Mouse (Mus musculus) hindbrain, embryonic 12.5 days (tissue): ENCODE data around the gene Lrrc20. TPM values are rescaled to one million over a fixed set of nuclear protein-coding genes. Genes with fewer than 3 reads are reported as not detected.

Experiments used
- ATAC-seq: fragments of 200-750 bp; cut with Nextera tagmentation; 2 replicates; pipeline ENCODE4 v1.8.0; 2017; ENCODE audit warnings: moderate TSS enrichment; ENCODE audit not compliant: low FRiP score
- H3K27ac ChIP-seq: fragments of 300-500 bp; sonication (generic); 2 replicates; pipeline ENCODE4 v1.5.1; 2016; ENCODE audit warnings: mild to moderate bottlenecking
- H3K27me3 ChIP-seq: fragments of 300-500 bp; sonication (generic); 2 replicates; pipeline ENCODE4 v1.6.1; 2016; ENCODE audit warnings: mild to moderate bottlenecking
- H3K36me3 ChIP-seq: fragments of 300-500 bp; sonication (generic); 2 replicates; pipeline ENCODE4 v1.6.1; 2016; ENCODE audit warnings: mild to moderate bottlenecking
- H3K4me1 ChIP-seq: fragments of 300-500 bp; sonication (generic); 2 replicates; pipeline ENCODE4 v1.6.1; 2016
- H3K4me2 ChIP-seq: fragments of 300-500 bp; sonication (generic); replicated peaks from 2 replicates; pipeline ENCODE4 v1.6.1; 2016; ENCODE audit warnings: mild to moderate bottlenecking
- H3K4me3 ChIP-seq: fragments of 300-500 bp; sonication (generic); 2 replicates; pipeline ENCODE4 v1.5.1; 2016; ENCODE audit warnings: mild to moderate bottlenecking
- H3K9ac ChIP-seq: fragments of 300-500 bp; sonication (generic); 2 replicates; pipeline ENCODE4 v1.6.1; 2016; ENCODE audit warnings: mild to moderate bottlenecking, moderate library complexity
- H3K9me3 ChIP-seq: fragments of 300-500 bp; sonication (generic); replicated peaks from 2 replicates; pipeline ENCODE4 v1.6.1; 2016; ENCODE audit warnings: mild to moderate bottlenecking
- WGBS: fragments of 180-500 bp; shearing (Covaris S2); methylation state at CpG from one replicate; pipeline ENCODE4 v1.1.7; 2016; 5-methylcytosine and 5-hydroxymethylcytosine counted together
- polyA plus RNA-seq: library from polyadenylated mRNA; unstranded; fragments of >200 nt; fragmentation: Nextera tagmentation; extraction: Ambion mirVana; gene quantifications from 2 replicates; pipeline ENCODE4 v1.2.1, GENCODE M21; 2016

Gene Lrrc20
- polyA plus RNA-seq, 1 experiment from 2014 or later = 13.5 TPM

GRCm38 (mm10) chr10:61479461-61479860 is 3.9 kb downstream of the Lrrc20 start:
- 88% methylated on average over 10 of the region's 10 CpGs for WGBS
- Histone ChIP-seq H3K27ac (no peak overlapping the region), H3K4me3 (no peak overlapping the region), H3K4me2 (no peak overlapping the region), H3K9ac (no peak overlapping the region), H3K9me3 (no peaks in the 10 kb centered on the region), H3K27me3 (no peaks in the 10 kb centered on the region), H3K4me1 (peaks cover 13% of the 10 kb centered on the region), H3K36me3 (no peaks in the 10 kb centered on the region)
- ATAC-seq = no peak

- Histone ChIP-seq H3K27ac (no peak overlapping the region), H3K4me1 (peaks cover 8% of the 10 kb centered on the region), H3K9ac (no peak overlapping the region), H3K27me3 (no peaks in the 10 kb centered on the region), H3K4me2 (no peak overlapping the region), H3K9me3 (no peaks in the 10 kb centered on the region), H3K4me3 (no peak overlapping the region), H3K36me3 (no peaks in the 10 kb centered on the region)
- 84% methylated on average over 4 of the region's 4 CpGs for WGBS
- no peak for ATAC-seq
Observed at GRCm38 (mm10) chr10:61479927-61480326, 4.3 kb downstream of the Lrrc20 start.

GRCm38 (mm10) chr10:61480488-61480887 is 4.9 kb downstream of the Lrrc20 start:
- Histone ChIP-seq H3K4me3 (no peak overlapping the region), H3K4me1 (peaks cover 8% of the 10 kb centered on the region), H3K27me3 (no peaks in the 10 kb centered on the region), H3K27ac (no peak overlapping the region), H3K9ac (no peak overlapping the region), H3K4me2 (no peak overlapping the region), H3K36me3 (no peaks in the 10 kb centered on the region), H3K9me3 (no peaks in the 10 kb centered on the region)
- no peak for ATAC-seq
- 79% methylated on average over 1 of the region's 1 CpGs for WGBS

- ATAC-seq = no peak
- Histone ChIP-seq H3K4me3 (no peak overlapping the region), H3K27me3 (no peaks in the 10 kb centered on the region), H3K4me1 (no peaks in the 10 kb centered on the region), H3K9me3 (no peaks in the 10 kb centered on the region), H3K27ac (no peak overlapping the region), H3K36me3 (no peaks in the 10 kb centered on the region), H3K9ac (no peak overlapping the region), H3K4me2 (no peak overlapping the region)
- 87% methylated on average over 7 of the region's 7 CpGs for WGBS
Observed at GRCm38 (mm10) chr10:61482771-61483170, 7.2 kb downstream of the Lrrc20 start.

- WGBS = 74% methylated on average over 11 of the region's 11 CpGs
- H3K9ac ChIP-seq = no peak overlapping the region
- ATAC-seq = no peak
Observed at GRCm38 (mm10) chr10:61484801-61485200, 9.2 kb downstream of the Lrrc20 start.

GRCm38 (mm10) chr10:61486551-61487339 is 11.1 kb downstream of the Lrrc20 start:
- Histone ChIP-seq H3K27ac (no peak overlapping the region), H3K36me3 (no peaks in the 10 kb centered on the region), H3K9me3 (no peaks in the 10 kb centered on the region), H3K9ac (no peak overlapping the region), H3K4me3 (no peak overlapping the region), H3K4me2 (no peak overlapping the region), H3K27me3 (no peaks in the 10 kb centered on the region), H3K4me1 (no peaks in the 10 kb centered on the region)
- 88% methylated on average over 8 of the region's 8 CpGs for WGBS
- no peak for ATAC-seq

More at GRCm38 (mm10) chr10:61484801-61485200, 9.2 kb downstream of the Lrrc20 start:
- Histone ChIP-seq H3K36me3 (no peaks in the 10 kb centered on the region), H3K27me3 (no peaks in the 10 kb centered on the region), H3K4me2 (no peak overlapping the region), H3K4me3 (no peak overlapping the region), H3K27ac (no peak overlapping the region), H3K4me1 (no peaks in the 10 kb centered on the region), H3K9me3 (no peaks in the 10 kb centered on the region)

GRCm38 (mm10) chr10:61488522-61489110 is 13.0 kb downstream of the Lrrc20 start:
- H3K9me3 ChIP-seq = no peaks in the 10 kb centered on the region
- H3K4me1 ChIP-seq = no peaks in the 10 kb centered on the region
- no peak for ATAC-seq
- H3K4me2 ChIP-seq = no peak overlapping the region
- no peaks in the 10 kb centered on the region for H3K27me3 ChIP-seq
- H3K27ac ChIP-seq = no peak overlapping the region
- 90% methylated on average over 6 of the region's 6 CpGs for WGBS
- no peak overlapping the region for H3K9ac ChIP-seq
- H3K4me3 ChIP-seq = no peak overlapping the region
- H3K36me3 ChIP-seq = no peaks in the 10 kb centered on the region

GRCm38 (mm10) chr10:61491573-61491972 is 16.0 kb downstream of the Lrrc20 start:
- no peaks in the 10 kb centered on the region for H3K36me3 ChIP-seq
- H3K4me2 ChIP-seq = no peak overlapping the region
- H3K9me3 ChIP-seq = no peaks in the 10 kb centered on the region
- no peak overlapping the region for H3K4me3 ChIP-seq
- H3K4me1 ChIP-seq = peaks cover 16% of the 10 kb centered on the region
- WGBS = 50% methylated on average over 8 of the region's 8 CpGs
- no peak overlapping the region for H3K9ac ChIP-seq
- no peak overlapping the region for H3K27ac ChIP-seq
- no peaks in the 10 kb centered on the region for H3K27me3 ChIP-seq
- ATAC-seq = no peak

GRCm38 (mm10) chr10:61492040-61492439 is 16.4 kb downstream of the Lrrc20 start:
- no peak overlapping the region for H3K9ac ChIP-seq
- H3K4me3 ChIP-seq = no peak overlapping the region
- 11% methylated on average over 11 of the region's 11 CpGs for WGBS
- no peak overlapping the region for H3K4me2 ChIP-seq
- no peaks in the 10 kb centered on the region for H3K9me3 ChIP-seq
- no peak overlapping the region for H3K27ac ChIP-seq
- H3K4me1 ChIP-seq = peaks cover 16% of the 10 kb centered on the region
- H3K36me3 ChIP-seq = no peaks in the 10 kb centered on the region
- H3K27me3 ChIP-seq = no peaks in the 10 kb centered on the region
- ATAC-seq = peak; percentile 60

GRCm38 (mm10) chr10:61495461-61495860 is 19.9 kb downstream of the Lrrc20 start:
- peaks cover 19% of the 10 kb centered on the region for H3K4me1 ChIP-seq
- H3K9ac ChIP-seq = no peak overlapping the region
- no peak for ATAC-seq
- H3K4me2 ChIP-seq = no peak overlapping the region
- H3K36me3 ChIP-seq = no peaks in the 10 kb centered on the region
- H3K4me3 ChIP-seq = no peak overlapping the region
- H3K27ac ChIP-seq = peak overlapping the region; percentile 57; the same call in 1 of the 2 replicates
- H3K9me3 ChIP-seq = no peaks in the 10 kb centered on the region
- no peaks in the 10 kb centered on the region for H3K27me3 ChIP-seq
- WGBS = 57% methylated on average over 4 of the region's 4 CpGs

- H3K27me3 ChIP-seq = no peaks in the 10 kb centered on the region
- H3K9ac ChIP-seq = 0 out of 2 replicates have a peak overlapping the region, but pooled peaks have one; percentile 13
- peaks cover 19% of the 10 kb centered on the region for H3K4me1 ChIP-seq
- peak overlapping the region; percentile 57 for H3K27ac ChIP-seq
- no peaks in the 10 kb centered on the region for H3K9me3 ChIP-seq
- H3K4me3 ChIP-seq = no peak overlapping the region
- no peaks in the 10 kb centered on the region for H3K36me3 ChIP-seq
- ATAC-seq = no peak
- no peak overlapping the region for H3K4me2 ChIP-seq
- WGBS = 52% methylated on average over 9 of the region's 9 CpGs
Observed at GRCm38 (mm10) chr10:61496231-61496630, 20.6 kb downstream of the Lrrc20 start.

GRCm38 (mm10) chr10:61499505-61500466 is 24.2 kb downstream of the Lrrc20 start:
- no peak for ATAC-seq

More at GRCm38 (mm10) chr10:61499505-61500466, 24.2 kb downstream of the Lrrc20 start:
- peaks cover 19% of the 10 kb centered on the region for H3K4me1 ChIP-seq
- 0 out of 2 replicates have a peak, but pooled peaks cover 4% of the 10 kb centered on the region for H3K9me3 ChIP-seq
- 80% methylated on average over 20 of the region's 20 CpGs for WGBS
- H3K9ac ChIP-seq = no peak overlapping the region
- H3K27ac ChIP-seq = no peak overlapping the region
- H3K36me3 ChIP-seq = no peaks in the 10 kb centered on the region
- H3K27me3 ChIP-seq = no peaks in the 10 kb centered on the region
- no peak overlapping the region for H3K4me2 ChIP-seq
- H3K4me3 ChIP-seq = no peak overlapping the region
